In genomic region chr13:29014066-29014826, GRCm38 (mm10) we compare ENCODE assay signal across 9 mouse cellular contexts.
DNase-seq lines count a peak whose midpoint lies in the region; ATAC-seq and TF ChIP-seq lines count a peak whose summit lies in the region.
"Had no signal": no experiment of that assay in that cellular context is flagged by ENCODE, and none has a peak within 500 bp of the region (broad histone marks: within the 10 kb centered on the region; RNA-seq: fewer than 3 reads in every experiment).

No protein-coding gene starts in this region.

- H3K9ac ChIP-seq in hindbrain, postnatal 0 days (replicated peaks; ENCODE audit: low read length) = peak overlapping the region; percentile 51
- no peak overlapping the region for H3K9ac ChIP-seq in neural tube, embryonic 12.5 days
- H3K9ac ChIP-seq in intestine, postnatal 0 days (ENCODE audit: low read depth, low read length) = no peak overlapping the region
- H3K9ac ChIP-seq: embryonic facial prominence, embryonic 12.5 days; liver, embryonic 14.5 days had no signal

- peak overlapping the region; percentile 56 for H3K4me3 ChIP-seq in cortical plate, adult 2 months (ENCODE audit: insufficient read depth, low read length)
- peak overlapping the region; percentile 39 for H3K4me3 ChIP-seq in hindbrain, postnatal 0 days (ENCODE audit: low read length)
- no peak overlapping the region for H3K4me3 ChIP-seq in neural tube, embryonic 12.5 days
- no peak overlapping the region for H3K4me3 ChIP-seq in intestine, postnatal 0 days (ENCODE audit: low read depth, low read length)
- H3K4me3 ChIP-seq: embryonic facial prominence, embryonic 12.5 days had no signal

- peak overlapping the region; percentile 68 for H3K4me2 ChIP-seq in hindbrain, postnatal 0 days (ENCODE audit: low read depth, low read length)
- H3K4me2 ChIP-seq in neural tube, embryonic 12.5 days (replicated peaks) = peak overlapping the region; percentile 53
- no peak overlapping the region for H3K4me2 ChIP-seq in intestine, postnatal 0 days (replicated peaks; ENCODE audit: low read depth)

- WGBS in hindbrain, postnatal 0 days = 35% methylated on average over 15 of the region's 15 CpGs
- 41% methylated on average over 15 of the region's 15 CpGs for WGBS in neural tube, embryonic 12.5 days
- WGBS in intestine, postnatal 0 days = 79% methylated on average over 15 of the region's 15 CpGs

- no peaks in the 10 kb centered on the region for H3K9me3 ChIP-seq in hindbrain, postnatal 0 days (ENCODE audit: low read length)
- no peaks in the 10 kb centered on the region for H3K9me3 ChIP-seq in neural tube, embryonic 12.5 days
- H3K9me3 ChIP-seq in intestine, postnatal 0 days (ENCODE audit: control insufficient read depth) = no peaks in the 10 kb centered on the region
- H3K9me3 ChIP-seq: embryonic facial prominence, embryonic 12.5 days had no signal

- DNase-seq in cerebellum, adult 18-20 months = peak; percentile 35 to 38
- DNase-seq in hindbrain, postnatal 0 days (ENCODE audit: low spot score) = peak; percentile 55
- no peak for DNase-seq in kidney, adult 11 months
- DNase-seq in testis, postnatal 10 days (ENCODE audit: low spot score) = no peak

- H3K27me3 ChIP-seq in hindbrain, postnatal 0 days (ENCODE audit: insufficient read depth, low read length) = no peaks in the 10 kb centered on the region
- no peaks in the 10 kb centered on the region for H3K27me3 ChIP-seq in neural tube, embryonic 12.5 days (replicated peaks)
- no peaks in the 10 kb centered on the region for H3K27me3 ChIP-seq in intestine, postnatal 0 days (replicated peaks; ENCODE audit: control insufficient read depth, insufficient read depth, low read length)
- H3K27me3 ChIP-seq: embryonic facial prominence, embryonic 12.5 days had no signal

- 0 out of 2 replicates have a peak overlapping the region, but pooled peaks have one; percentile 2 for H3K27ac ChIP-seq in cortical plate, adult 2 months (ENCODE audit: insufficient read depth, low read length)
- H3K27ac ChIP-seq in hindbrain, postnatal 0 days = peak overlapping the region; percentile 69
- peak overlapping the region; percentile 61; the same call in 1 of the 2 replicates for H3K27ac ChIP-seq in neural tube, embryonic 12.5 days
- no peak overlapping the region for H3K27ac ChIP-seq in intestine, postnatal 0 days (ENCODE audit: low read depth, low read length)
- H3K27ac ChIP-seq: embryonic facial prominence, embryonic 12.5 days; liver, embryonic 14.5 days had no signal

- H3K36me3 ChIP-seq in hindbrain, postnatal 0 days (ENCODE audit: insufficient read depth, low read length) = no peaks in the 10 kb centered on the region
- H3K36me3 ChIP-seq in neural tube, embryonic 12.5 days = no peaks in the 10 kb centered on the region
- H3K36me3 ChIP-seq in intestine, postnatal 0 days (ENCODE audit: control insufficient read depth, insufficient read depth) = no peaks in the 10 kb centered on the region
- H3K36me3 ChIP-seq: embryonic facial prominence, embryonic 12.5 days had no signal

- peak; percentile 82 for TF ChIP-seq POLR2A in cortical plate, adult 2 months (IDR thresholded peaks at IDR 0.05; ENCODE audit: extremely low read depth, insufficient read depth, low read length)

- no peaks in the 10 kb centered on the region for H3K4me1 ChIP-seq in cortical plate, adult 2 months (ENCODE audit: control insufficient read depth, insufficient read depth, low read length)
- H3K4me1 ChIP-seq in hindbrain, postnatal 0 days (ENCODE audit: insufficient read depth, low read length) = no peaks in the 10 kb centered on the region; the same call in 1 of the 2 replicates
- H3K4me1 ChIP-seq in neural tube, embryonic 12.5 days = peaks cover 23% of the 10 kb centered on the region; the same call in 1 of the 2 replicates
- no peaks in the 10 kb centered on the region for H3K4me1 ChIP-seq in intestine, postnatal 0 days (replicated peaks; ENCODE audit: control insufficient read depth, insufficient read depth, low read length)

- peak; percentile 62 for ATAC-seq in hindbrain, postnatal 0 days
- peak; percentile 11; the same call in 1 of the 2 replicates for ATAC-seq in neural tube, embryonic 12.5 days (ENCODE audit: low FRiP score, low read depth)
- ATAC-seq in intestine, postnatal 0 days = no peak

- TF ChIP-seq CTCF in cortical plate, adult 2 months (IDR thresholded peaks at IDR 0.05; ENCODE audit: extremely low read depth, insufficient read depth, low read length) = no peak
- TF ChIP-seq CTCF in hindbrain, postnatal 0 days (IDR thresholded peaks at IDR 0.05; ENCODE audit: low read depth) = no peak
- TF ChIP-seq CTCF in intestine, postnatal 0 days (IDR thresholded peaks at IDR 0.05; ENCODE audit: low read depth) = no peak

Comparison
In these comparisons a context has a peak if more than half of its experiments do, and no peak if none do; other contexts are left out.
1. DNase-seq: peak in cerebellum, adult 18-20 months (2 of 2) and hindbrain, postnatal 0 days (single experiment); none in kidney, adult 11 months (single experiment) and testis, postnatal 10 days (single experiment).
2. H3K4me3 ChIP-seq: peak in cortical plate, adult 2 months (single experiment) and hindbrain, postnatal 0 days (single experiment); none in neural tube, embryonic 12.5 days (single experiment) and intestine, postnatal 0 days (single experiment).